Mouse (Mus musculus) testis, postnatal 14 days (tissue): Measurements from ENCODE around the gene P2rx1.

Experiments used
- DNase-seq: peaks from one replicate; pipeline ENCODE4 v3.0.0; 2021; ENCODE audit warnings: low spot score

The P2rx1 gene

DNA sequence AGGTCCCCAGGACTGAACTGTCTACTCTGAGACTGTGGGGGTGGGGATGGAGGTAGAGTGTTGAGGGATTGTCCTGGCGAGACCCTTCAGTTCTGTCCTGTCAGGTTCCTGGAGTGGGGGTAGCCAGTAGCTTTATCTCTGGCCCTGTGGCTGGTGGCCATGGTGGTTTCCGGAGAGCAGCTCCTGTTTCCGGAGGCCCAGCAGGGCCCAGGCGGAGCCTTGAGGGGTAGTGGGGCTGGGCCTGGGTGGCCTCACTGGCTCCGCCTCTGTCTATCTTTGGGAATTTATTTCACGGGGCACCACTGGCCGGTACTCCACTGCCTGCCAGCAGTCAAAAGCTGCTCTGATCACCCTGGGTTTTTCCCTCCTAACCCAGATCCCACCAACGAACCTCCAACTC is at the start of gene P2rx1:
P2rx1 (plus strand) TSS at position 333 of the 400 bp plus-strand sequence.
- DNase-seq: no peak

DNA sequence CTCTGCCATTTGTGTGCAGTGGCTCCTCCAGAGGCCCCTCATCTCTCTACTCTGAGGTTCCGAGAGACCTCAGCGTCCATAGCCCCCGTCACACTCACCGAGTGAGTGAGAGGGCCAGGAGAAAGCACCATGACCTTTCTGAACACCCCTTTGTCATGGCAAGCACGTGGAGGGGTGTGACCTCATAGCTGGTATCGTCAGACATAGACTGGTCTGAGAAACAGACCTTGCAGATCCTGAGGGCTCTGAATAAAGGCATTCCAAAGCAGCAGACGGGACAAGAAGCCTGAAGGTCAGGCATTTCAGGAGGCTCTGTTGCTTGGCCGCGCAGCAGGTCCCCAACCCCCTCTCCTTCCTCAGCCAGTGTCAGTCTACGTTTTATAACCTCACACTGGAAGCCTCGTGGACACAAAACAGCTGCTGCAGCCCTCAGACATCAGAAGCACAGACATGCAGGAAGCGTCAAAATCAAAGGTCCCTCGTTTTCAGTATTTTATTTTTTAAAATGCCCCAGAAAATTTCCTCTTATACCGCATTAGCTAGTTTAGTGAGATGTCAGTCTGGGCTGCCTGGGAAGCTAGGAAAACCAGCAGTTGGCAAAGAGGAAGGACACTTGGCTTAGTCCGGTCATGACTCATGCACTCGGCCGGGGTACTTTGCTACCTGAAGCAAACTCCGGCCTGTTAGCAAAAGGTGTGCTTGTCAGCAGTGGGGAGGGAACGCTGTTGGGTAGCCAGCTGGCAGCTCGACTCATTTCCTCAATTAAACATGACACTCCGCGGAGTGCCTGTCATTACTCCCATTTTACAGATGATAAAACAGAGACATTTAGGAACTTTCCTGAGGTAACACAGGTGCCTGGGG is 47.5 kb upstream of the P2rx1 start:
- no peak for DNase-seq

- no peak for DNase-seq
These were observed 46.7 kb upstream of the P2rx1 start for GRCm38 (mm10) chr11:72952226-72952625.

GRCm38 (mm10) chr11:72952697-72953096 is 46.2 kb upstream of the P2rx1 start:
- no peak for DNase-seq

GRCm38 (mm10) chr11:72953116-72953439 is 45.8 kb upstream of the P2rx1 start:
- no peak for DNase-seq

GRCm38 (mm10) chr11:72953440-72954151 is 45.3 kb upstream of the P2rx1 start:
- DNase-seq: no peak

DNA sequence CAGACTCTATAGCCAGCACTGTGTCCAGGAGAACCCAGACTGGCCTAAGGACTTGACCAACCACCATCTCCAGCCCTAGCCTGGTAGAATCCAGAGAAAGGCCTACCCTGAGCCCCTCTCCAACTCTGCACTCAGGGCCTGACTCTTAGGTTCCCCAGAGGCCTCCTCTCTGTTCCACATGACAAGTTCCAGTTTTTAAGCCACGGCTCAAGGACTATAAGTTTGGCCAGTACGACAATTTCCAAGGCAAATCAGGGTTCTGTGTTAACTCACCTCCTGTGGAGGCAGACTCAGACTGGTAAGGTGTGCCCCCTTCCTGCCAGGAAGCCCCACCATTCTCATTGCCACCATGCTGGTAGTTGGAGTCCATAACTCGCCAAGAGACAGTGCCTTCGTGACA is 44.7 kb upstream of the P2rx1 start:
- no peak for DNase-seq

GRCm38 (mm10) chr11:72955339-72955974 is 43.4 kb upstream of the P2rx1 start:
- DNase-seq: no peak

DNA sequence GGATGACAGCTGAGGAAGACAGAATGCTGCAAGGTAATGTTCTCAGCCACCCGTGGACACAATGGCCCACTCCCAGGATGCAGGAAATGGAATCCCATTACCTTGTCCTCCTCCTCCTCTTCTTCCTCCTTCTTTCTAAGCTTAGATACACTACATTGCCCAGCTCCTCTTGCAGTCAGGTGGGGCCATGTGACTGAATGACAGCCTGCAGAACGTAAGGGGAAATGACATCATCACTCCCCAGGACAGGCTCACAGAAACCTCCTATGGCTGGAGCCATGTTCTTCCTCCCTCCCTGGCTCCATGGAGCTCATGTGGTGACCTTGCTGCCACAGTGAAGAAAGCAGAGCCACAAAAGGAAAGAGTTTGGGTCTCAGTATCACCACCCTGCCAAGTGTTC is 41.6 kb upstream of the P2rx1 start:
- no peak for DNase-seq

- DNase-seq: no peak
These were observed 38.8 kb upstream of the P2rx1 start for GRCm38 (mm10) chr11:72959924-72960679.

- DNase-seq: no peak
These were observed 38.2 kb upstream of the P2rx1 start for GRCm38 (mm10) chr11:72960723-72961071.

DNA sequence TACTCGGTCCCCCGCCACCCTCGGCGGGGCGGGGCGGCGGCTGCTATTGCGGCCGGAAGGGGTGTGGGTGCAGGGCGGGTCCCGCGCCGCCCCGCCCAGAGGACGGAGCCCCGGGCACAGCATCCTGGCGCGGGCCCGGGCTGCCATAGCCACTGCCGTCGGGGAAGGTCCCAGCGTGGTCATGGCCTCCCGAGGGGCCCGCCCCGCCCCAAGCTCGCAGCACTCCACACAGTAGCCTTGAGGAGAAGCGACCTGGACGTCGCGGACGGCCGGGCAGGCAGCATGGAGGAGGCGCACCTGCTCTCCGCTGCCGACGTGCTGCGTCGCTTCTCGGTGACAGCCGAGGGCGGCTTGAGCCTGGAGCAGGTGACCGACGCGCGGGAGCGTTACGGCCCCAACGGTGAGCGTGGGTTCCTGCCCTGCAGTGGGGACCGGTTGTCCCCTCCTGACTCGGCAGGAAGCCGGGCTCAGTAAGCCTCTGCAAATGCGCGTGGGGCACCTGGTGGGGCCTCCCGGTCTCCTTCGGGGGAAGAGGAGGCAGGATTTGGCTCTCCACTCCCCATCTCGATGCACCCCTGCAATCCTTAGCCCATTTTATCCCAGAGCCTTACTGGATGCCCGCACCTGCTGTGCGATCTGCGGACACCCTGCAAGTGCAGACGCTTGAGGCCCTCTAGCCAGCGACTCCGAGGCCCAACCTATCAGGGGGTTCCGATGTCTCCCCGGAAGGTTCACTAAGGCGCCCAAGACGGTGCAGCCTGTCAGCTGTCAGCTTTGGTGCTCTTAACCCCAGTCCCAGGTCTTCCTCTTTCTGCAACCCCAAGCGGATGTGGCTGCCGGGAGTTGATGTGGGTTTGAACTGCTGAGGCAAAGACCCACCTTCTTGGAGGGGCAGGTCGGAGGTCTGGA is 37.6 kb upstream of the P2rx1 start, which contains the start of gene Atp2a3:
Atp2a3 (plus strand) TSS at position 98 of the 909 bp plus-strand sequence.
- DNase-seq: no peak

GRCm38 (mm10) chr11:72962378-72962777 is 36.5 kb upstream of the P2rx1 start:
- DNase-seq: no peak

DNA sequence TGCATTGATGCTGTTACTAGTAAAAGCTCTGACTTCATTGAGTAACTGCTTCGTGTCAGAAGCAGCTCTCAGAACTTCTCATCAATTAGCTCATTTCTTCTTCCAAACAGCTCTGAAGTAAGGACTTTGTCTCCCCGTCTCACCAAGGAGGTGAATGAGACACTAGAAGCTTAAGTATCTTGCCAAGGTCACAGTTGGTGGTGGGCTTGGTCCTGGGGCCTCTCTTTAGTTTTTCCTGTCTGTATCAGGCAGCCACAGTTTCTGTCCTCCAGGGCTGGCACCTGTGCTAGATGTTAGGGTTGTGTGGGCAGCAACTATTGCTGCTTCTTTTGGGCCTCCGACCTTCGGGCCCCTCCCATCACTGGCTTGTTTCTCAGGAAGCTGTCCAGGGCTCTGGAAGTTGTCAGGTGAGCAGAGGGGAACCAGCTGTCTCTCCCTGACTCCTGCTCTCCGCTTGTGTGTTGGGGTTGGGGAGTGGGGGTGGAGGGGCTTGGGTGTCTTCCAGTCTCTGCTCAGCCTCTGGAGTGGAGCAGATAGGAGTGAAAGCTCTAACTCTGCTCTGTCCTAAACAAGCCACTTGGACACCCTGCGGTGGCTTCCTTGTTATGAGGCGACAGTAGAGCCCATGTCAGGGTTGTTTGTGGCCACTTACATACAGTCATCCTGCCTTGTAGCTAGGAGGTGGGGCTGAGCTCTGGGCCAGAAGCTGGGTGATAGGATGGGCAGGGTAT is 35.7 kb upstream of the P2rx1 start:
- no peak for DNase-seq

- no peak for DNase-seq
These were observed 35.1 kb upstream of the P2rx1 start for GRCm38 (mm10) chr11:72963789-72964294.

GRCm38 (mm10) chr11:72974995-72975503 is 23.9 kb upstream of the P2rx1 start:
- DNase-seq: no peak

- no peak for DNase-seq
These were observed 16.4 kb upstream of the P2rx1 start for GRCm38 (mm10) chr11:72982516-72982915.

- no peak for DNase-seq
These were observed 15.6 kb upstream of the P2rx1 start for GRCm38 (mm10) chr11:72983283-72983682.

DNA sequence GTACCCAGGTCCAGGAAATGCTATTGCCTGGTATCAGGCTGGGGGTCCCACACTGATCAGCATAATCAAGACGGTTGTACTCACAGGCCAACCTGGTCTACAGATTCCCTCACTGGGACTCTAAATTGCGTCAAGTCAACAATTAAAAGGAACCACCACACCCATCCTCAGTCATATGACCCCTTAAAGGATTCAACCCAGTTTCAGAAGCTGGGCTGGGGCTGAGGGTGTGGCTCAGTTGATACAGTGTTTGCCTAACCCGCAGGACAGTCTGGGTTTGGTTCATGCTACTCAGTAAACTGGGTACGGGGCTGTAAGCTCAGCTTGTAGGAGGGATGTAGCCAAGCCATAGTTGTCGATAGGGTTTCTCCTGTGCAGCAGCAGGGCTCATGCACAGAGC is 12.2 kb upstream of the P2rx1 start:
- DNase-seq: no peak

DNA sequence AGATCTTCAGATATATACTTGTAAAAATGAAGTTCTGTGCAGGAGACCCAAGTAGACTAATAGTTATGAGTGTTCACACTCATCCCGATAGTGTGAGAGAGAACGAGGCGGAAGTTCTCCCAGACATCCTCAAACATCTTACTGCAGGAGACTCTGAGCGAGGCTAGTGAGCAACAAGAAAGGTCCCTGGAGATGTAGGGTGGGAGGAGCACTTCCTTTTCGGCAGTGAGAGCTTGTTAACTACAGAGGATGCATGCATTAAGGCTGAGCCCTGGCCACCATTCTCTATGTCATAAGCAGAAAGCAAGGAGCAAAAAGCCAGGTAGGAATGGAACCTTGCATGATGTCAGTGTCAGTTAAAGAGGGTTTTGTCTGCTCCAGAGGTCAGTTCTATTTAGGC is 11.7 kb upstream of the P2rx1 start:
- no peak for DNase-seq
